Mouse (Mus musculus) neutrophil, adult 5-6 weeks (primary cell): Measurements from ENCODE around the gene Fam189b. TPM values are rescaled to one million over a fixed set of nuclear protein-coding genes. Genes with fewer than 3 reads are reported as not detected.
A peak's percentile ranks its signal among the peaks of the same experiment; 100 is the strongest.

Source experiments
- ATAC-seq: fragments of 151-379, 151-347 bp; 2 replicates; pipeline ENCODE4 v1.8.0; 2017; ENCODE audit warnings: mild to moderate bottlenecking, moderate TSS enrichment; ENCODE audit not compliant: insufficient number of reproducible peaks, poor library complexity, low FRiP score, severe bottlenecking; ENCODE audit errors: extremely low read depth
- total RNA-seq: library from RNA; stranded (forward); fragments of 200-1000 nt; gene quantifications from 2 replicates; pipeline ENCODE4 v1.2.3, GENCODE M21; 2017

The Fam189b gene
- total RNA-seq, 1 experiment from 2014 or later = 7.7 TPM

DNA sequence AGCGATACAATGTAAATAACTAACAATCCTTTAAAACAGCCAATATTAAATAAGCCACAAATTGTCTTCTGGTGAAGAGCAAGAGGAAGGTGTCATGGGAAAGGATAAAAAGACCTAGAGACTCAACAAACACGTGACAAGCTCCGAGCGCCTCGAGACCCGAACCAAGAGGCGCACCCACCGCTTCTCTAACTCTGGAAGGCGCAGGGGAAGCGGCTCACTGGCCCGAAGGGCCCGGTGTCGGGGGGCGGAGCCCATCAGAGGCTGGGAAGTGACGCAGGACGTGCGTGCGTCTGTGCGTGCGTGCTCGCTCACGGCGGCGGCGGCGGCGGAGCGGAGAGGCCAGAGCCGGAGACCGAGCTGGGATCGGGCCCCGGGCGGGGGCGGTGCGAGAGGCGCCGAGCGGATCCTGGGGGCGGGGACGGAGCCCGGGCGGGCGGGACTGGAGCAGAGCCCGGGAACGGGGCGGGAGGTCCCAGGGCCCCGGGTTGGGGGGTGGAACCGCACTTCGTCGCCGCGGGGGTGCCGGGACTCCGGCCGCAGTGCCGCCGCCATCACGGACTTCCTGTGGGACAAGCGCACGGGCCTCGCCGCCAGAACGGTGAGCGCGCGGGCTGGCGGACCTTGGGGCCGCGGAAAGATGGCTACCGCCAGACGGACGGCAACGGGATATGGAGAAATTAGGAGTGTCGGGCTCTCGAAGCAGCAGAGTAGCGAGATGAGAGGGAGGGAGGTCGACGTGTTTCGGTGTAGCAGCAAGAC, 18.3 kb upstream of the Fam189b start, which contains the start of gene Clk2:
TSS of gene Clk2 (plus strand) at position 290 of the 762 bp plus-strand sequence.
- peak; percentile 93 for ATAC-seq

DNA sequence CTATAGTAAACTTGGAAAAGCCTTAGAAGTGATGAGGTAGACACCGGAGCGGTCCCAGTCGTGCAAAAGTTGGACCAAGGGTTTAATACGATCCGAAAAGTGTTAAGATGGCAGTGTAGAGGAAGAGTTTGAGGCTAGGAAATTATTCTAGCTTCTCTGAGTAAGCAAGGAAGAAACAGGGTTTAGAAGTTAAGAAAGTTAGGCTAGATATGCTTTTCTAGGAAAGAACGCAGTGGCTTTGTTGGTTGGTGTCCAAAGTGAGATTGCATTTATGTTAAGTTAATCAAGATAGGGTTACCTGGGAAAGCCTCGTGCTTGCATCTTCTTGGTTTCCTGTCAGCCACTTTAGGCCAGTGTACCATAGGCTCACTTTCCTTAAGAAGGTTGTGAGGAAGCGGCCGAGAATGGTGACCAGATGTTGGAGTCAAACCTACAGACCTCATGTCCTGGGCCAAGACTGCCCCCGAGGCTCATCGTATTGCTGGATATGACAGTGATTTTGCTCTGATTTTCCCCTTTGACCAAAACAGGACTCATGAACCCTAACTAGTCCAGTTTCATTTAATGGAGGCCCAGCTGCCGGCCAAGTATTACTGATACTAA, 17.6 kb upstream of the Fam189b start:
- no peak for ATAC-seq

DNA sequence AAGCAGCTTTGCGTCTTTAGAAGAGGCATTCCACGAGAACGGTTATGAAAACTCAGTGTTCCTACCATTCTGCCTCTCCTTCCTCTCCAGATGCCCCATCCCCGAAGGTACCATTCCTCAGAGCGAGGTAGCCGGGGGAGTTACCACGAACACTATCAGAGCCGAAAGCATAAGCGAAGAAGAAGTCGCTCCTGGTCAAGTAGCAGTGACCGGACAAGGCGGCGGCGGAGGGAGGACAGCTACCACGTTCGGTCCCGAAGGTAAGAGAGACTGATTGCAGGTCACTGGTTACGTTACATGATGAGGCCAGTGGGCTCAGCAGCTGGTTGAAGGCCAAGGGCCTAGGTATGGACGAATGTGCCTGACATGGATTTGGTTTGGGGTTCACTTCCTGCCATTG, 16.0 kb upstream of the Fam189b start:
- ATAC-seq = no peak

DNA sequence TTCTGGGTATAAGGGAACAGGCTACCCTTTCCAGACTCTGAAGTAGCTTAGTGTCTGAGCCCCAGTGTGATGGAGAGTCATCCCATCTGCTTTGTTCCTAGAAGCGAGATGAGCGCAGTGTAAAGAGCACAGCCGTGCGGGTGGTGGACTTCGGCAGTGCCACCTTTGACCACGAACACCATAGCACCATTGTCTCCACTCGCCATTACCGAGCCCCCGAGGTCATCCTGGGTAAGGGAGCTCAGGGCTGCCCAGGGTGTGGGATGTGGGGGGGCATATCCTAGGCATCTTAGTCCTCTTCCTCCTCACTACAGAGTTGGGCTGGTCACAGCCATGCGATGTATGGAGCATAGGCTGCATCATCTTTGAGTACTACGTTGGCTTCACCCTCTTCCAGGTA, 8.1 kb upstream of the Fam189b start:
- ATAC-seq = no peak

DNA sequence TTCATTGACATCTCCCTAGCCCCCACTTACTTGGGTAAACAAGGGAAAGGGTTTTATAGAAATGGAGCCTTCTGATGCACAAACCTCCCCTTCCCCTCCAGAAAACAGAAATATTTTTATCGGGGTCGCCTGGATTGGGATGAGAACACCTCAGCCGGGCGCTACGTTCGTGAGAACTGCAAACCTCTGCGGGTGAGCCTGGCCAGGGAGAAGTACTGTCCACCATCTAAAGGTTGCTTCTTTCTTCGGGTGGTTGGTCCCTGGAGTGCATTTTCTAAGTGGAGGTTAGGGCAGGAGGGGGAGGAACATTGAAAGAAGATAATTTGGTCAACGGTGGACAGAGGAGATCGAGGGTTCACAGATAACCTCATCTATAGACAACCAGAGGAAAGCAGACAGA, 7.4 kb upstream of the Fam189b start:
- ATAC-seq = no peak

DNA sequence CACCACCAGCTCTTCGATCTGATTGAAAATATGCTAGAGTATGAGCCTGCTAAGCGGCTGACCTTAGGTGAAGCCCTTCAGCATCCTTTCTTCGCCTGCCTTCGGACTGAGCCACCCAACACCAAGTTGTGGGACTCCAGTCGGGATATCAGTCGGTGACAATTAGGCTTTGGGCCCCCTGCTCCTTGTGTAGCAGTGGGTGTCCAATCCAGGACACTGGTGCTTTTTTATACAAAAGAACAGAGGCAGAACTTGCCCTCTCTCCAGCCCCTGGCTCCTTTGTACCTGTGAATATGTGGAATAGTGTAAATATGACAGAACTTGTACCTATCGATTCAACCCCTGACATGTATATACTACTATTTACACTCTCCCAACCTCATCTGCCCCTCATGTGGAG, 6.5 kb upstream of the Fam189b start:
- ATAC-seq = no peak

DNA sequence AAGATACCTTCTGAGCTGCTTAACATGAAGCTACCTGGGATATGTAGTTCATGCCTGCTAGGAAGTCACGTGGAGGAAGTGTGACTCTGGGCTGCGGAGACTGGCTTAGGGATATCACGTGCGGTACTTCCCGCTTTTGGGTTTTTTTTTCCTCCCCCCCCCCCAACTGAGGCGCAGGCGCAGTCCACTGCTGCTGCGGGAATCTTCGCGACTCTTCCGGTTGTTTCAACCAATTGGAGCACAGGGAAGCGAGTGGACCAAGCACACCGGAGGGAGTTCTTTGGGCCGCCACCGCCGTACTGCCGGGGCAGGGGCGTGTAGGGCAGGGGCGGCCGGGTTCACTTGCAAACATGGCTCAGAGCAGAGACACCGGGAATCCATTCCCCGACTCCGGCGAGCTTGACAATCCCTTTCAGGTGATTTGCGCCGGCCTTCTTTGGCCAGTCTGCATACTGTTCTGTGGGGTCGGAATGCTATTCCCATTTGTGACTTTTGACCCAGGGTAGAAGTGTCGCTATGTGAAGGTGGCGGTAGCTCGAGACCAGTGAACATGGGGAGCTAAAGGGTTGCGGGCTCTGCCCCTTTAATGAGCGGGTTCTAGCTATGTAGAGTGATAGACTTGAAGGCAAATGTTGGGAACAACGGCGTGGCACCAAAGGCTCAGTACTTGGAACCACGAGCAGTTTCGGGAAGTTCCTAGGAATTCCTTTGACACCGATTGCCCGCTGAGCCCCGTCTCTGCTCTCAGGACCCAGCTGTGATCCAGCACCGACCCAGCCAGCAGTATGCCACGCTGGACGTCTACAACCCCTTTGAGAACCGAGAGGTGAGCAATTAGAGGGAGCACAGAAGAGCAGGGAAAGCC, 5.5 kb upstream of the Fam189b start, which contains the start of gene Scamp3:
TSS of gene Scamp3 (plus strand) at position 232 of the 865 bp plus-strand sequence.
- peak; percentile 90 for ATAC-seq

DNA sequence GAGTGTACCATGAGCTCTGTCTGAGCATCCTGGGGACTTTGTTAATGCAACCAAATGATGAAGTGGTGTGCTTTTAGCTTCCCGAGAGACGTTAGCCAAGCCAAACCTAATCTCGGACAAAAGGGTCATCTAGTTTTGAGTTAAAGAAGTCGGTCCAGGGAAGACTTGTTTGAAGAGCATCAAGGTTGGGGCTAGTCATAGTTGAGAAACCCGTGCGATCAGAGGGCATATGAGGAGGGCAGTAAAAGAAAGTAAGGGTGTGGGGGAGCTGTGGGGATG, 4.9 kb upstream of the Fam189b start:
- no peak for ATAC-seq

DNA sequence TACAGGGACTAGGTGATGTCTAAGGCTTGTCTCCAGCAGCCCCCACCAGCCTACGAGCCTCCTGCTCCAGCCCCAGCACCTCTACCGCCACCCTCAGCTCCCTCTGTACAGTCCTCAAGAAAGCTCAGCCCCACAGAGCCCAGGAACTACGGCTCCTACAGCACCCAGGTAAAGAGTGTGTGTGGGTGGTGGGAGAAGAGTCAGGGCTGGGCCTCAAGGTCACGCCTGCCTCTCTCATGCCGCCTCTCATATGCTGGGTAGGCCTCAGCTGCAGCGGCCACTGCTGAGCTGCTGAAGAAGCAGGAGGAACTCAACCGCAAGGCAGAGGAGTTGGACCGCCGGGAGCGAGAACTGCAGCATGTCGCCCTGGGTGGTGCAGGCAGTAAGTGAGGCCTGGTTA, 3.9 kb upstream of the Fam189b start:
- ATAC-seq = no peak

DNA sequence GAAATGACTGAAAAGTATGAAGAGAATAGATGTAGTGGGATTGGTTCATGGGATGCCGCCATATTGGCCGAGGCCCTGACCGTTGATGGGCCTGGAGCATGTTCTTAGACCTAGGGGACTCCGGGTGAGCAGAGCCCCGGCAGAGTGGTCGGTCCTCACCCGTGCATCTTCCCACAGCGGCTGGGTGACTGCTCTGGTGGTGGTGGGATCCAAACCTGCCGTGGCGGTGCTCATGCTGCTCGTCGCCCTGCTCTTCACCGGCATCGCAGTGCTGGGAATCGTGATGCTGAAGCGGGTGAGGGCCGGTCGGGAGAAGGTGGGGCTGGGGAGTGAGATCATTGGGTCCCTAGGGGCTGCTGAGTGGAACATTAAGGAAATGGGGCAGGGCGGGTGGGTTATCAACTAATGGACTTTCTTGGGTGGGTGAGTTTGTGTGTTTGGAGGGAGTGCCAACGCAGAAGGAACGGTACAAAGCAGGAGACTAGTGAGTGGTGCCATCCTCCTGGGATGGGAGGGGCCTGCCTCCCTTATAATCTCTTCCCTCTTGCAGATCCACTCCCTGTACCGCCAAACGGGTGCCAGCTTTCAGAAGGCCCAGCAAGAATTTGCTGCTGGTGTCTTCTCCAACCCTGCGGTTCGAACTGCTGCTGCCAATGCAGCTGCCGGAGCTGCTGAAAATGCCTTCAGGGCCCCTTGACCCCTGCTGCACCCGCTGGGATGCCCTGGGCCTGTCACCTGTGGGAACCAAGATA, 1.0 kb upstream of the Fam189b start:
- no peak for ATAC-seq

DNA sequence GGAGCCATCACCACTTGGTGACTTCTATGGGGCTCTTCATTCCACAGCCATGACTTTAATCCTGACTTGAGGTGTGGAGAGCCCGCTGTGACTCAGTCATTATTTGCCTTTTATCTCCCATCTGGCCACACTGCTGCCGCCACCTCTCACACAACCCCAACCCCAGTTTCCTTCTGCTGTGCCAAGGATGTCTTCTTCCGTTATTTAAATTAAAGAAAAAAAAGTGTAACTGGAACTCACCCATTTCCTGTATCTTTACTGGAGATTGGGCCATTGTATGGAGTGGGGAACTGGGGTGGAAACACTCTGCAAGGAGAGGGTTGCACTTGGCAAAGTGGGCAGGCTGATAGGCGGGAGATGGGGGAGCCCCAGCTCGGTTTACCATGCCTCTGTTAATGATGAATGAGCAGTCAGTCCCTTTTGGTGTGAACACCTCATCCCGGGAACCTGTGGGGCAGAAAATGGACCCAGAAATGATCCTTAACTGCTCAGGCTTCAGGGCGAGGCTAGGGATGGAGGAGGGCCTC, 349 bp upstream of the Fam189b start:
- no peak for ATAC-seq

DNA sequence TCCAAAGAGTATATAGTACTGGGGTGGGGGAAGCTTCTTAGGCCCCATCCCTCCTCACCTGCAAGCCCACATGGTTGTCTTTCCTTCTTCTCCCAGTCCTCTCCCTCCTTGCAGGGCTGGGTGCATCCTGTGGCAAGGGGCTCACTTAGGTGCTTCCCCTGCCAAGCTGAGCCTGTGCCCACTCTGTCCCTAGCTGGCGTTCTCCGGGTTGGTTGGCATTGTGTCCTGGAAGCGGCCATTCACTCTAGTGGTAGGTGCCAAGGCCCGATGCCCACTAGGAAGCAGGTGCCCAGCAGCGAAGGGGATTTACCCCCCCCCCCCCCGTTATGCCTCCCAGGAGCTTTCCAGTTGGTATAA, 994 bp downstream of the Fam189b start:
- ATAC-seq = no peak

DNA sequence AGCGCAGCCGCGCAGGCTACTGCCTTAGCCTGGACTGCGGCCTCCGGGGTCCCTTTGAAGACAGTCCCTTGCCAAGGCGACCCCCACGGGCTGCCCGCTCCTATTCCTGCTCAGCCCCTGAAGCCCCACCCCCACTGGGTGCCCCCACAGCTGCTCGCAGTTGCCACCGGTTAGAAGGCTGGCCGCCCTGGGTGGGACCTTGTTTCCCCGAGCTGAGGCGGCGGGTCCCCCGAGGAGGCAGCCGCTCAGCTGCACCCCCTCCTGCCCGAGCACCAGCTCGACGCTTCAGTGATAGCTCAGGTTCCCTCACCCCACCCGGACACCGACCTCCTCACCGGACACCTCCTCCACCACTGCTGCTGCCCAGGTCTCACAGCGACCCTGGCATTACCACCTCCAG, 4.3 kb downstream of the Fam189b start:
- ATAC-seq = no peak

DNA sequence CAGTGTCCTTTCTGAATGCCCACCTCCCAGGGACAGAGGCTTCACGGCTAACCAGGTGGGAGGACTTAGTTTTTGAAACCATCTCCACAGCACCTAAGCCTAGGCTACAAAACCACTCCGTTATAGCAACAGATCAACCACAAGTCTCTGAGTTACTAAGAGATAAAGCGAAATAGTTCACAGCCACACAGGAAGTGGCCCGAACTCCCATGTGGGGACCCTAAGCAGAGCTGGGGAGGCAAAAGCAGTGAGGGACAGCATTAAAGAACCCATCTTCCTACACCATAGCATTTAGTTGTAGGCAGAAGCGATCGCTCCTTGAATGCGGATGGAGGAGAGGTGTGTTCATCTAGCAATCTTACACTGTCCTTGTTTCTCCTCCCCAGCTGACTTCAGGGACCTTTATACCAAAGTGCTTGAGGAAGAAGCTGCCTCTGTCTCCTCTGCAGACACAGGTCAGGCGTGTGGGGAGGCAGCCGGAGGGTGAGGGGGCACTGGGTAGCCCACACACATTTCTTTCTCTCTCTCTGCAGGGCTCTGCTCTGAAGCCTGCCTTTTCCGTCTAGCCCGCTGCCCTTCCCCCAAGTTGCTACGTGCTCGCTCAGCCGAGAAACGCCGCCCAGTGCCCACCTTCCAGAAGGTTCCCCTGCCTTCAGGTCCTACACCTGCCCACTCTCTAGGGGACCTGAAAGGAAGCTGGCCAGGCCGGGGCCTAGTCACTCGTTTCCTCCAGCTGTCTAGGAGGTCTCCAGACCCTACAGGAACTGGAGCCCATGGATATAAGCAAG, 4.9 kb downstream of the Fam189b start:
- no peak for ATAC-seq

DNA sequence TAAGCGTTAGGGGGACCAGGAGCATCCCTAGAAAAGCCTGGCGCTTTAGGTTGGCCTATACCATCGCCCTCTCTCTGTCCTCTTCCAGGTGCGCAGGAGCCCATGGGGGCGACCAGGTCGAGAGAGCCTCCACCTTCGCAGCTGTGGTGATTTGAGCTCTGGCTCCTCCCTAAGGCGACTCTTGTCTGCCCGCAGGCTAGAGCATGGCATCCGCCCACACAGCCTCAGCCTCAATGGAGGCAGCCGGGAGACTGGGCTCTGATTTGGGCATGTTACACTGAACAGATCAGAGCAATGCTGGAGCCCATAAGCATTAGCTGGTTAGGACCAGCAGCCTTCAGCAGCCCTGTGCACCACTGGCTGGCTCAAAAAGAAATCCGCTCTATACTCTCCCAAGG, 5.5 kb downstream of the Fam189b start:
- no peak for ATAC-seq

DNA sequence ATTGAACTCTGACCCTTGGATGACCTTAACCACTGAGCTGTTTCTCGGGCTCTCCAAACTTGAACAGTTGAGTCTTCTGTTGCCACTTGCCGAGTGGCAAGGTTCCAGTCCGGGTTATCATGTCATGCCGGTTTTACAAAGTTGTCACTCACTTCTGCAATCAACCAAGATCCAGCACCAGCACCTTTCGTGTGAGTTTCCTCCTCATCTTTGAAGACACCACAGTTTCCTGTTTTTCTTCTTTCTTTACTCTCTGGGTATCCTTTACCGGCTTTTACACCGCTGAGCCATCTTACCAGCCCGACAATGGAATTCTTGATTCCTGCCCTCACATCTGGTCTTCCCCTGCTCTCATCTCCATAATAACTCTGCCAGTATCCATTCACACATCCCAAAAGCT, 7.5 kb downstream of the Fam189b start:
- ATAC-seq = peak; percentile 25; the same call in 1 of the 2 replicates

DNA sequence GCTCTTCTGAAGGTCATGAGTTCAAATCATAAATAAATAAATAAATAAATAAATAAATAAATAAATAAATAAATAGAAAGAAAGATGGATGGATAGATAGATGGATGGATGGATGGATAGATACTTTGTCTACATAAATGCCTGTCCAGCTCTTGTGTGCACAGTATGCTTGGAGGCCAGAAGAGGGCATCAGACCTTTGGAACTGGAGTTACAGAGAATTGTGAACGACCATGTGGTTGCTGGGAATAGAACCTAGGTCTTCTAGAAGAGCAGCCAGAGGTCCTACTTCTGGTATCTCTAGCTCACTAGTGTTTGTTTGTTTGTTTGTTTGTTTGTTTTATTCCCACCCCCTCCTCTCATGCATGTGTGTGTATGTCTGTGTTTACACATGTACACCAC, 10.4 kb downstream of the Fam189b start:
- no peak for ATAC-seq

DNA sequence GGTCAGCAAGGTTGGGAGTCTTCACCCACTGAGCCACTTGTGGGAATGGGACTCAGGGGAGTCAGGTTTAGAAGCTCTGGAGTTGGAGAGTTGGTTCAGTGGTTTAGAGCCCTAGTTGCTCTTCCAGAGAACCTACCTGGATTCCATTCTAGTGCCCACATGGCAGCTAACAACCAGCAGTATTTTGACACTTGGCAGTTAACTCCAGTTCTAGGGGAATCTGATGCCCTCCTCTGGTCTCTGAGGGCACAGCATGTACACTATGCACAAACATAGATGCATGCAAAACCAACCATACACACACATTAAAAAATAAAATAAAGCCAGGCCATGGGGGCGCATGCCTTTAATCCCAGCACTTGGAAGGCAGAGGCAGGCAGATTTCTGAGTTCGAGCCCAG, 10.9 kb downstream of the Fam189b start:
- no peak for ATAC-seq
